Mouse (Mus musculus) NIH3T3 (cell line): Measurements from ENCODE around the gene 1700061G19Rik.

Experiments
- DNase-seq: peaks from one replicate; pipeline ENCODE4 v3.0.0-alpha.2; 2012; ENCODE audit warnings: low read depth

Gene 1700061G19Rik

DNA sequence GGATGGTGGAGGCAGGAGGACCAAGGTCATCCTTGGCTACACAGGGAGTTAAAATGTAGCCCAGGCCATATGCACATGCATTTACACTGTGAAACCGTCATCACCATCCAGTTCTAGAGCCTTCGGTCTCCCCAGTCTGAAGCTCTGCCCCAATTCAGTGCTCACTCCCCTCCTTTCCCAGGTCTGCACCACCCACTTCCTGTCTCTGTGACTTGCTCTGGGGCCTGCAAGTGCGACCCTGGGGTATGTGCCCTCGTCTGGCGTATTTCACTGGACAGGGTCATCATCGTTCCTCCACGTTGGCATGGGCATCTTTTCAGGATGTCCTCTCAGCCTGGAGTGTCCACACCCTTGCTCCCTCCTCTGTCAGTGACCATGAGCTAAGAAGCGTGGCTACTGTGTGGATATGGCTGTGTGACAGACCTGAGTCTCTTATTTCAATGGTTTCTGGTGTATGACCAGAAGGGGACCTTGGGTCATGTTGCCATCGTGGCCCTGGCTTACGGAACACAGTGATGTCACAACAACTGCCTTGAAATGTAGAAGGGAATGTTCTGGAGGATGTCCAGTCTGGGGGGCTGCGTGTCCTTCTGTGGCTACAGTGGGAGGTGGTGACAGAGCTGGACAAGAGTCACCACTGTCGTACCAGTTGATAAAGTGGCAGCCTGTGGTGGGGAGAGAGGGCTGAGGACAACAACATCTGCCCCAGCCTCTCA is at the start of gene 1700061G19Rik:
Gene 1700061G19Rik (plus strand): TSS at position 542 of the 716 bp plus-strand sequence.
- DNase-seq: no peak

DNA sequence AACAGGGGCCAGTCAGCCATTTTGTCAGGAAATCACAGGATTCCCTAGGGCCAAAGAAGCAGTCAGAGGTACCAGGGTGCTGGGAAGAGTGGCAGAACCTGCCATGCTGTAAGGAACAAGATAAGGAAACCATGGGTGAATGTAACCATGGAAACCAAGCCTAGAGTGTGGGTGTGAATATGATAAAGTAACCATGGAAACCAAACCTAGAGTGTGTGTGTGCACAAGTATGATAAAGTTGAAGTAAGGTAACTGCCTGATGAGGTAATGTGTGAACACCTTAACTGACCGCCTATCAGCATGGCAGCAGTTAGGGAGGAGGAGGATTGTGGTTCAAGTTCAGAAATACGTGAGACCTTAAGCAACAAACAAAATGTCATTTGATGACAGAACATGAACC is 48.6 kb upstream of the 1700061G19Rik start:
- no peak for DNase-seq

GRCm38 (mm10) chr17:56829171-56829570 is 46.1 kb upstream of the 1700061G19Rik start:
- DNase-seq: no peak

DNA sequence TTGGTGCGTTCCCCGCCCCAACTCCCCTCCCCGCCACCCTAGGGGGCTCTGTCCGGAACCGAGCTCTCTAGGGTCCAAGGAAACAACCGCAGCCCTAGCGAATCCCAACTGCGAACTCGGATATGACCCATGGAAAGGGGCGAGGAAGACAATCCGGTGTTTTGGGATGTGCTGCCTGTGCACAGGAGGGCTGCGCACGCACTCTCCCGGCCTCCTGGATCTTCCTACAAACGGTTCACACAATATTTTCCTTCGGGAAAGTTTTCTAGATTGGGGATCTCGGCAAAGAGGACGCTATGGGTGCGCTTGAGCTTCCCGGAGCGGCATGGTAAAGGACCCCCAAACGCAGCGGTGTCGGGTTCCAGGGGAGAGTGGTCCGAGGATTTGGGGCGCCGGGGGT is 45.5 kb upstream of the 1700061G19Rik start:
- DNase-seq: peak; percentile 28

DNA sequence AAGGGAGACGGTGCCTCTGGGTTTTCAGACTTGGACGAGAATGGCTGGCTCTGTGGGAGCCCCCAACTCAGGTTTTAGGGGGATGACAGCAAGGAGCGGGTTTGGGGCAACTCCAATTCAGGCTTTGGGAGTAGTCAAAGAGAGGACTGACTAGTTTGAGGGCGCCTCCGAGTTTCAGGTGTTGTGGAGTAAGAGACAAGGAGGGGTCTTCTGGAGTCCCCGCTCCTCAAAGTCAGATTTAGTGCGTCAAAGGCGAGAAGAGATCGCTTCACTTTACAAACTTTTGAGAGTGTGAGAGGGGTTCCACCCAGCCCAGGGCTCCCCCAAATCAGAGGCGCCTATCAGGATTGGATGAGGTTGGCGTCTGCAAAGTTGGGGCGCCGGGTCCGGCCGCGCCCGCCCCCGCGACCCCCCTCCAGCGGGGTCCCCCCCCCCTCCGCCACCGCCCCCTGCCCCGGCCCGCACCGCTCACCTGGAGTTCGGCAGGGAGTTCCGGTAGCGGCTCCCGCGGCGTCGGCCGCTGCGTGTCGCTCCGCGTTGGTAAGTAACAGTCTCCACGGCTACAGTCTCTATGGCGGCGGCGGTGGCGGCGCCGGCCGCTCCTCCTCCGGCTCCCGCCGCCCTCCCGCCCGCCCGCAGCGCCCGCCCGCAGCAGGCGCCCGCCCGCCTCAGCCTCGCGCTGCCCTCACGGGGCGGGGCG is 44.7 kb upstream of the 1700061G19Rik start, which contains the start of gene Rfx2:
Gene Rfx2 (minus strand): TSS at position 603 of the 700 bp plus-strand sequence.
- peak; percentile 21 for DNase-seq

DNA sequence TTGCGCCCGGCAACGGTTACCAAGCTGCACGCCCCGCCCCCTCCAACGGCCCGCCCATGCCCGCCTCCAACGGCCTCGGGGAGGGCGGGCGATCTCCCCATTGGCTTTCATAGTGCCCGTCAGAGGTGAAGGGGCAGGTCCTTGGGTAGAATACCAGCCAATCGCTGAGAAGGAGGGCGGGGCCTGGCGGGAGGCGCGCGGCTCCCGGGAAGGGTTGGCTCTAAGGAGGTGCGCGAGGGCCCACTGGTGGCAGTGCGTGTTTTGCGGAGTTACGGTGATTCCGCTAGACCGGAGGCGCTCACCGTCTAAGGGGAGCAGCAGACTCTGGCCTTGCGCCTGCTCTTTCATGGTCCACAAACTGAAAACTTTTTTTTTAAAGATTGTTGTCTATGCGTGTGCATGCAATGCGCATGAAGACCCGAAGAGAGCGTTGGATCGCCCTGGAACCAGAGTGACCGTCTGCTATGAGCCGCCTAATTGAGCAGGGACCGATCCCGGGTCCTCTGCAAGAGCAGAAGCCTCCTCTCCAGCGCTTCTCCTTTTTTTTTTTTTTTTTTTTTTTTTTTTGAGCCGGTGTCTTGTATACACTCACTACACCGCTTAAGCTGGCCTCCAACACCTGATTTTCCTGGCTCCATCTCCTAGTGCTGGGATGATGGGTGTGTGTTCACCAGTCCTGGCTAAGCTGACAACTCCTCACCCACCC is 44.0 kb upstream of the 1700061G19Rik start:
- DNase-seq: peak; percentile 100

GRCm38 (mm10) chr17:56832918-56833317 is 42.4 kb upstream of the 1700061G19Rik start:
- DNase-seq: no peak

GRCm38 (mm10) chr17:56833381-56833780 is 41.9 kb upstream of the 1700061G19Rik start:
- no peak for DNase-seq

- DNase-seq: no peak
These were observed 38.9 kb upstream of the 1700061G19Rik start for GRCm38 (mm10) chr17:56836336-56836735.

DNA sequence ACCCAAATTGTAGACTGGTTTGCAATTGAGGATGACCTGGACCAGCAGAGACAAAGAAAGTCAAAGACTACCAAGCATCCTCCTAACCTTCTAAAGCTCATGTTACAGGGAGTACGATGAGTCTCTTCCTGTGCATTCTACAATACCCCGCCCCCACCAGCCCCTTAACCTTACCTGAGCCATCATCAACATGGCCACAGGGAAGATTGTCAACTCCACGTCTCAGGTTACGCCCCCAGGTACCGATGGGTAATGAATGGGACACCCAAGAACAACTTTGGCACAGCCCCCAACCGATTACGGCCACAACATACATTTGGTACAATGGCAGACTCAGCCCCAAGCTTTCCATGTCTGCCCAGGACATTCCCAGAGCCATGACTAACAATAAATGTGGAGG is 34.8 kb upstream of the 1700061G19Rik start:
- no peak for DNase-seq

- DNase-seq: no peak
These were observed 33.1 kb upstream of the 1700061G19Rik start for GRCm38 (mm10) chr17:56842173-56842572.

DNA sequence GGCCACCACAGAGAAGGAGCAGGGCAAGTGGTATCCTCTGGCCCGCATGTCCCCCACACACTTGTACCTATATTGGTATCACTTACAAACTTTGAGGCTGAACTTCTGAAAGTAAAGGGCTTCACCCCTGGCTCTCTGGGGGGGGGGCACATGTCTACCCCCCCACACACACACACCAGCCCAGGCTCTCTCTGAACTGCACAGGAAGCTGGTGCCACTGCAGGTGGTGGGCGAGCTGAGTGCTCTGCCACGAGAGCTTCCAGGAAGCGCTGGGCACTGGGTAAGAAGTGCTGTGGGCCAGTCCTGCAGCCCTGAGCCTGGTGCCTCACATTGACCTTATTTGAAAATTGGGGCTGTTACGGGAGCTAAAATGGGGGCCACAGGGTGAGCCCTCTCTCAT is 31.6 kb upstream of the 1700061G19Rik start:
- no peak for DNase-seq

- DNase-seq: no peak
These were observed 26.5 kb upstream of the 1700061G19Rik start for GRCm38 (mm10) chr17:56848785-56849184.

DNA sequence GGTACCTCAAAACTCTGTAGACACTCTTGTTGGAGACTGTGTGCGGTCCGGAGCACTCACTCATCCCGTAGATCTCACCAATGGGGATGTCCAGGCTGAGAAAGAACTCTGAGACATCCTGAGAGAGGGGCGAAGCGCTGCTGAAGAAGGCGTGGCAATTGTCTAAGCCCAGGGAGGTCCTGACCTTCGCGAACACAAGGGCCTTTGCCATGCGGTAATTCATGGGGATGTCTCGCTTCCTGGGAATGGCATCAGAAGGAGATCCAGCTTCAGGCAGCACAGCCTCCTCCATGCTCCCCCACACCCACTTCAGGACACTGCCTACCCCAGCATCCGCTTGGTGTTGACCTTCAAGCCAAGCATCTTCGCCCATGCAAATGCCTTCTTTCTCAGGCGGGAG is 25.6 kb upstream of the 1700061G19Rik start:
- DNase-seq: no peak

DNA sequence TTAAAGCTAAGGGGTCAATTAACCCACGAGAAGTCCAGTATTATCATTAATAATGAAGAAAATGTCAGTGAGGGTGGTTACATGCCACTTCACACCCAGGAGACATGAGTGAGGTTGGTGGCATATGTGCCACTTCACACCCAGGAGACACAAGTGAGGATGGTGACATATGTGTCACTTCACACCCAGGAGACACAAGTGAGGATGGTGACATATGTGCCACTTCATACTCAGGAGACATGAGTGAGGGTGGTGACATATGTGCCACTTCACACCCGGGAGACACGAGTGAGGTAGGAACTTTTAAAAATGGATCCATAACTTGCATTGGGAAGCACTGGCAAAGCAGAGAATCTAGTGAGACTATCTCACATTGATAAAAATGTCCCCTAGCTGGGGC is 24.1 kb upstream of the 1700061G19Rik start:
- no peak for DNase-seq

DNA sequence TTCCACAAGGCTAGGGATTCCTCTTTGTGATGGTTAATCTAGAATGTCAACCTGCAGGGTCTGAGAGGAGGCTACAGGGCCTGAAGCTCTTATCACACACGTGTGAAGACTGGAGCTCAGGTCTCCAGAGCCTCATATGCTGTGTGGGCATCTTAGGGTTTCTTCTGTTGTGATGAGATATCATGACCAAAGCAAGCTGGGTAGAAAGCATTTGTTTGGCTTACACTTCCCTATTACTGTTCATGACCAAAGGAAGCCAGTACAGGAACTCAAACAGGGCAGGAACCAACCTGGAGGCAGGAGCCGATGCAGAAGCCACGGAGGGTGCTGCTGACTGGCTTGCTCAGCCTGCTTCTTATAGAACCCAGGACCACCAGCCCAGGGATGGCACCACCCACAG is 19.9 kb upstream of the 1700061G19Rik start:
- DNase-seq: no peak

- DNase-seq: peak; percentile 80
These were observed 17.1 kb upstream of the 1700061G19Rik start for GRCm38 (mm10) chr17:56858216-56858615.

DNA sequence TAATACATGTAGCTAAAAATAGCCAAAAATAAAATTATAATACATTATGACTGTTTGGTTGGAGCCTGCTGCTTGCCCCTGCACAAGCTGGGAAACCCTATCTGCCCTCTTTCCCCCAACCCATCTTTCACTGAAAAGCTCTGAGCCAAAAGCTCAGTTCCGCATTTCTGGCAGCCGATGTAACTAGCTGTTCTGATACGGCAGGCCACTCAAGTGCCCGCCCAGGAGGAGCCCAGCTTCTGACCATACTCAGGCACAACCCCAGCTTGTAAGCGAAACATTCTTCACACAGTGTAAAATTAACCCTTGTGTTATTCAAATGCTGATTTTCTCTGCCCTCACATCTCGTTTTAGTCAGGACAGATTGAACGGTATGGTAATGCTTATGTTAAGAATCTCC is 16.4 kb upstream of the 1700061G19Rik start:
- no peak for DNase-seq

GRCm38 (mm10) chr17:56861197-56861596 is 14.1 kb upstream of the 1700061G19Rik start:
- no peak for DNase-seq

DNA sequence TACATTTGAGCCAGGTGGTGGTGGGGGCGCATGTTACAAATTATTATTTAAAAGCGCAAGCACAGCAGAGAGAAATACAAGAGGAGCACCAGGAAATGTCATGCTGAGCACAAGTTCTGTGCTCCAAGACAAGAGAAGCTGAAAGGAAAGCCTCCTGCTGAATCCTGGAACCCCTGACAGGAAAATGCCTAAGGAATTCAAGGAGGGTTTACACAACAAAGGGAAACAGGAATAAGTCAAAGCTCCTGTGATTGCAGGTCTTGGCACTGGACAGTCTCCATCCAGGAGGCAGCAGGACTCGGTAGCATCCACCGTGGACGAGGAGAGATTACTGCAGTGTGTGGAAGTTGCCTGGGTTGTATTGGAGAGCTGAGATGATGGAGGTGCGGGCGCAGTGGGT is 9.2 kb upstream of the 1700061G19Rik start:
- DNase-seq: no peak

- DNase-seq: no peak
These were observed 5.7 kb upstream of the 1700061G19Rik start for GRCm38 (mm10) chr17:56869481-56869977.

DNA sequence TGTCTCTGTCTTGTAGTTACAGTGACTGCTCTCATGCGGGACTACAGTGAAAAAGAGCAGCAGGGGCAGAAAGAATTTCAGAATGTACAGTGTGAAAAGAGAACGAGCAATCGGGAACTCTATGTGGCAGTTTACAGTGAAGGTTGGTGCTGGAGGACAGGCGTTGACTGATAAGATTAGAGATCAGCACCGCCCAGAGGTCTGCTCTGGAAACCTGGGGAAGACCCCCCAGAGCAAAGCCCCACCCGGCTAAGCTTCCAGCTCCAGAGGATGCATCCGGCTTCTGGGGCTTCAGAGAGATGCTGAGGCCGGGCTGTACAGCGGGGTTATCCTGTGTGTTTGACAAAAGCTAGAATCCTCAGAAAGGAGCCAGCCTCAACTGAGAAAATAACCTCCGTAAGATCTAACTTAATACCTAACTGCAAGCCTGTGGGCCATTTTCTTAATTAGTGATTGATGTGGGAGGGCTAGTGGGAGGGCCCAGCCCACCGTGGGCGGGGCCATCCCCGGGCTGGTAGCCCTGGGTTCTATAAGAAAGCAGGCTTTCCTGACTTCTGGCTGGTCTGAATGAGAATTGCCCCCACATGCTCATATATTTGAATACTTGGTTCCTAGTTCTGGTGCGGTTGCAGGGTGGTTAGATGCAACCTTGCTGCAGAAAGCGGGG is 4.9 kb upstream of the 1700061G19Rik start:
- no peak for DNase-seq
